Mouse (Mus musculus) ES-E14 (cell line): Measurements from ENCODE around the gene Eml3. TPM values are rescaled to one million over a fixed set of nuclear protein-coding genes. Genes with fewer than 3 reads are reported as not detected.

Experiments
- DNase-seq: peaks from one replicate; pipeline ENCODE4 v3.0.0-alpha.2; 2013; ENCODE audit warnings: low read depth, low spot score
- H3K27ac ChIP-seq: 2 replicates; pipeline ENCODE4 v1.5.1; 2012; ENCODE audit warnings: low read depth, mild to moderate bottlenecking, low read length, moderate library complexity, mixed read lengths; ENCODE audit not compliant: poor library complexity, insufficient read depth, severe bottlenecking
- H3K36me3 ChIP-seq: 2 replicates; pipeline ENCODE4 v1.6.1; 2012; ENCODE audit warnings: mild to moderate bottlenecking, low read length, moderate library complexity, mixed read lengths; ENCODE audit not compliant: control insufficient read depth, poor library complexity, insufficient read depth, severe bottlenecking
- H3K4me1 ChIP-seq, 2 experiments: fragments of 150-350 bp in 1 of 2; sonication (generic) in 1 of 2; 2 replicates each; pipeline ENCODE4 v1.6.1; 2012; ENCODE audit warnings: low read length in 2 of 2, mild to moderate bottlenecking in 1 of 2, mixed read lengths in 1 of 2; ENCODE audit not compliant: control insufficient read depth in 2 of 2, insufficient read depth in 2 of 2, poor library complexity in 1 of 2
- H3K4me3 ChIP-seq, 2 experiments: fragments of 150-350 bp in 1 of 2; sonication (generic) in 1 of 2; 2 replicates each; pipeline ENCODE4 v1.5.1; 2012; ENCODE audit warnings: low read length in 2 of 2, low read depth in 1 of 2, mild to moderate bottlenecking in 1 of 2, mixed read lengths in 1 of 2; ENCODE audit not compliant: insufficient read depth in 1 of 2, poor library complexity in 1 of 2, severe bottlenecking in 1 of 2
- H3K9ac ChIP-seq: 2 replicates; pipeline ENCODE4 v1.6.1; 2012; ENCODE audit warnings: low read depth, mild to moderate bottlenecking, low read length, mixed read lengths; ENCODE audit not compliant: poor library complexity, insufficient read depth, severe bottlenecking
- H3K9me3 ChIP-seq: fragments of 150-350 bp; sonication (generic); 2 replicates; pipeline ENCODE4 v1.6.1; 2012; ENCODE audit warnings: low read depth, mild to moderate bottlenecking, low read length; ENCODE audit not compliant: control insufficient read depth, insufficient read depth
- CHD2 ChIP-seq: IDR thresholded peaks from 2 replicates; pipeline ENCODE4 v1.6.1; 2014; ENCODE audit warnings: mild to moderate bottlenecking, low read depth, low read length, inconsistent platforms
- HCFC1 ChIP-seq: IDR thresholded peaks from 2 replicates; pipeline ENCODE4 v1.6.1; 2012; ENCODE audit warnings: low read length, inconsistent platforms, borderline replicate concordance; ENCODE audit not compliant: insufficient read depth
- MAFK ChIP-seq: IDR thresholded peaks from 2 replicates; pipeline ENCODE4 v1.6.1; 2014; ENCODE audit warnings: mild to moderate bottlenecking, low read depth, low read length, inconsistent platforms; ENCODE audit not compliant: insufficient read depth
- ZC3H11A ChIP-seq: IDR thresholded peaks from 2 replicates; pipeline ENCODE4 v1.6.1; 2012; ENCODE audit warnings: low read depth, mild to moderate bottlenecking, inconsistent platforms, low read length, borderline replicate concordance
- ZNF384 ChIP-seq: IDR thresholded peaks from 2 replicates; pipeline ENCODE4 v1.6.1; 2012; ENCODE audit warnings: low read depth, low read length, inconsistent platforms
- in situ Hi-C, 2 experiments: fragments of 600-800 bp; cut with MboI; formaldehyde crosslinking; loops; one replicate each; pipeline ENCODE4 v1.15.1; 2025; ENCODE audit warnings: low sequenced_read_pairs in 2 of 2, inconsistent platforms in 1 of 2; ENCODE audit not compliant: unreplicated experiment in 2 of 2
- total RNA-seq: library from RNA; depleted of rRNA; stranded (reverse); fragments of 300-350 nt; gene quantifications from 2 replicates; pipeline ENCODE4 v1.2.3, GENCODE M21; 2012

The Eml3 gene
- total RNA-seq, 1 experiment = 20.6 TPM

- peaks cover 0 to 3% of the 10 kb centered on the region in 2 experiments; a peak in 1 of 4 replicates for H3K4me1 ChIP-seq
- TF ChIP-seq CHD2 (no peak), MAFK (no peak), HCFC1 (no peak), ZNF384 (no peak), ZC3H11A (no peak)
- H3K36me3 ChIP-seq = peaks cover 20% of the 10 kb centered on the region
- H3K9ac ChIP-seq = peak overlapping the region; percentile 97; the same call in 1 of the 2 replicates
- no peak for DNase-seq
- H3K9me3 ChIP-seq = no peaks in the 10 kb centered on the region
- peak overlapping the region; percentile 88; the same call in 1 of the 2 replicates for H3K27ac ChIP-seq
- in situ Hi-C loops = no loop called here
- H3K4me3 ChIP-seq = peak overlapping the region; percentile 81 to 87; a peak in 3 of 4 replicates
Observed at GRCm38 (mm10) chr19:8886916-8887584, 42.3 kb upstream of the Eml3 start.

- TF ChIP-seq MAFK (no peak), ZC3H11A (no peak), HCFC1 (no peak), ZNF384 (0 out of 2 replicates have a peak, but pooled peaks have one; percentile 3), CHD2 (no peak)
- no peak for DNase-seq
- in situ Hi-C loops = no loop called here
Observed at GRCm38 (mm10) chr19:8887585-8888463, 41.5 kb upstream of the Eml3 start.

GRCm38 (mm10) chr19:8888511-8889385, 40.6 kb upstream of the Eml3 start, which contains the start of the genes 1810009A15Rik and Gm49416:
1810009A15Rik (plus strand) TSS chr19:8888853.
Gm49416 (plus strand) TSS chr19:8888926.
- Histone ChIP-seq H3K4me3 (peak within 1 kb of the TSS; percentile 81 to 87), H3K36me3 (peaks cover 20% of the 10 kb centered on the region)
- in situ Hi-C loops = no loop called here

More at GRCm38 (mm10) chr19:8887585-8888463, 41.5 kb upstream of the Eml3 start:
- peaks cover 20% of the 10 kb centered on the region for H3K36me3 ChIP-seq
- peak overlapping the region; percentile 81 to 87 for H3K4me3 ChIP-seq
- H3K4me1 ChIP-seq = peaks cover 0 to 3% of the 10 kb centered on the region in 2 experiments; a peak in 1 of 4 replicates
- H3K27ac ChIP-seq = peak overlapping the region; percentile 88
- no peaks in the 10 kb centered on the region for H3K9me3 ChIP-seq
- H3K9ac ChIP-seq = peak overlapping the region; percentile 97

More at GRCm38 (mm10) chr19:8888511-8889385, 40.6 kb upstream of the Eml3 start, which contains the start of the genes 1810009A15Rik and Gm49416:
- no peaks in the 10 kb centered on the region for H3K9me3 ChIP-seq
- H3K27ac ChIP-seq = peak within 1 kb of the TSS; percentile 88
- H3K4me1 ChIP-seq = peaks cover 0 to 3% of the 10 kb centered on the region in 2 experiments; a peak in 1 of 4 replicates
- TF ChIP-seq HCFC1 = peak; percentile 32; the same call in 1 of the 2 replicates
- TF ChIP-seq ZNF384 = 0 out of 2 replicates have a peak, but pooled peaks have one; percentile 2
- TF ChIP-seq ZC3H11A = no peak
- TF ChIP-seq MAFK = no peak
- TF ChIP-seq CHD2 = no peak
- peak within 1 kb of the TSS; percentile 97 for H3K9ac ChIP-seq
- peak; percentile 96 for DNase-seq
